Mouse (Mus musculus): ENCODE measurements around the gene Hsp90aa1. TPM values are rescaled to one million over a fixed set of nuclear protein-coding genes. Genes with fewer than 3 reads are reported as not detected.

The Hsp90aa1 gene
- polyA plus RNA-seq, 1 experiment from 2014 or later: 1,245 TPM

GRCm38 (mm10) chr12:110687894-110688734 is 14.4 kb downstream of the Hsp90aa1 start:
- ATAC-seq (replicated peaks; ENCODE audit: insufficient number of reproducible peaks, low FRiP score, low TSS enrichment, low read depth): no peak
- H3K27ac ChIP-seq (replicated peaks; ENCODE audit: low read depth, low read length): no peak overlapping the region

GRCm38 (mm10) chr12:110683580-110683979 is 18.9 kb downstream of the Hsp90aa1 start:
- no CpG with 5 or more reads among the region's 1 CpGs for WGBS
- Histone ChIP-seq H3K9ac (replicated peaks; ENCODE audit: low read length) (no peak overlapping the region), H3K36me3 (replicated peaks; ENCODE audit: control insufficient read depth, insufficient read depth, low read depth, low read length) (no peaks in the 10 kb centered on the region; the same call in 1 of the 2 replicates), H3K4me1 (ENCODE audit: control insufficient read depth, insufficient read depth, low read length) (no peaks in the 10 kb centered on the region), H3K4me2 (ENCODE audit: low read depth, low read length) (no peak overlapping the region), H3K27ac (replicated peaks; ENCODE audit: low read depth, low read length) (no peak overlapping the region), H3K27me3 (ENCODE audit: control insufficient read depth, insufficient read depth, low read length) (no peaks in the 10 kb centered on the region), H3K4me3 (ENCODE audit: low read depth, low read length) (no peak overlapping the region), H3K9me3 (replicated peaks; ENCODE audit: control insufficient read depth, low read length) (no peaks in the 10 kb centered on the region)
- ATAC-seq (replicated peaks; ENCODE audit: insufficient number of reproducible peaks, low FRiP score, low TSS enrichment, low read depth): no peak
- no peak for DNase-seq (ENCODE audit: low spot score)

More at GRCm38 (mm10) chr12:110687894-110688734, 14.4 kb downstream of the Hsp90aa1 start:
- Histone ChIP-seq H3K4me2 (ENCODE audit: low read depth, low read length) (no peak overlapping the region), H3K9ac (replicated peaks; ENCODE audit: low read length) (no peak overlapping the region), H3K36me3 (replicated peaks; ENCODE audit: control insufficient read depth, insufficient read depth, low read depth, low read length) (no peaks in the 10 kb centered on the region; the same call in none of the 2 replicates), H3K4me3 (ENCODE audit: low read depth, low read length) (no peak overlapping the region), H3K4me1 (ENCODE audit: control insufficient read depth, insufficient read depth, low read length) (no peaks in the 10 kb centered on the region), H3K9me3 (replicated peaks; ENCODE audit: control insufficient read depth, low read length) (no peaks in the 10 kb centered on the region), H3K27me3 (ENCODE audit: control insufficient read depth, insufficient read depth, low read length) (no peaks in the 10 kb centered on the region)
- WGBS: 80% methylated on average over 12 of the region's 12 CpGs
- DNase-seq (ENCODE audit: low spot score): no peak

GRCm38 (mm10) chr12:110682561-110683299 is 19.8 kb downstream of the Hsp90aa1 start, which contains the start of gene 1700001K19Rik:
Gene 1700001K19Rik, minus strand, starts transcription at chr12:110682619.
- no peak for DNase-seq (ENCODE audit: low spot score)
- H3K4me2 ChIP-seq (ENCODE audit: low read depth, low read length): no peak within 1 kb of the TSS
- 77% methylated on average over 9 of the region's 9 CpGs for WGBS
- no peak within 1 kb of the TSS for H3K4me3 ChIP-seq (ENCODE audit: low read depth, low read length)
- no peak for ATAC-seq (replicated peaks; ENCODE audit: insufficient number of reproducible peaks, low FRiP score, low TSS enrichment, low read depth)
- H3K9ac ChIP-seq (replicated peaks; ENCODE audit: low read length): no peak within 1 kb of the TSS
- no peaks in the 10 kb centered on the region; the same call in 1 of the 2 replicates for H3K36me3 ChIP-seq (replicated peaks; ENCODE audit: control insufficient read depth, insufficient read depth, low read depth, low read length)
- no peak within 1 kb of the TSS for H3K27ac ChIP-seq (replicated peaks; ENCODE audit: low read depth, low read length)
- no peaks in the 10 kb centered on the region for H3K4me1 ChIP-seq (ENCODE audit: control insufficient read depth, insufficient read depth, low read length)
- H3K27me3 ChIP-seq (ENCODE audit: control insufficient read depth, insufficient read depth, low read length): no peaks in the 10 kb centered on the region
- no peaks in the 10 kb centered on the region for H3K9me3 ChIP-seq (replicated peaks; ENCODE audit: control insufficient read depth, low read length)

- H3K4me3 ChIP-seq (ENCODE audit: low read depth, low read length): no peak overlapping the region
- no peak overlapping the region for H3K27ac ChIP-seq (replicated peaks; ENCODE audit: low read depth, low read length)
- H3K4me1 ChIP-seq (ENCODE audit: control insufficient read depth, insufficient read depth, low read length): no peaks in the 10 kb centered on the region
- no peak for DNase-seq (ENCODE audit: low spot score)
- H3K9ac ChIP-seq (replicated peaks; ENCODE audit: low read length): no peak overlapping the region
- no peak for ATAC-seq (replicated peaks; ENCODE audit: insufficient number of reproducible peaks, low FRiP score, low TSS enrichment, low read depth)
- 63% methylated on average over 3 of the region's 3 CpGs for WGBS
- H3K27me3 ChIP-seq (ENCODE audit: control insufficient read depth, insufficient read depth, low read length): no peaks in the 10 kb centered on the region
- H3K9me3 ChIP-seq (replicated peaks; ENCODE audit: control insufficient read depth, low read length): no peaks in the 10 kb centered on the region
- no peaks in the 10 kb centered on the region; the same call in 1 of the 2 replicates for H3K36me3 ChIP-seq (replicated peaks; ENCODE audit: control insufficient read depth, insufficient read depth, low read depth, low read length)
- H3K4me2 ChIP-seq (ENCODE audit: low read depth, low read length): no peak overlapping the region
These were observed 20.6 kb downstream of the Hsp90aa1 start for GRCm38 (mm10) chr12:110681878-110682277.

GRCm38 (mm10) chr12:110681191-110681590 is 21.3 kb downstream of the Hsp90aa1 start:
- Histone ChIP-seq H3K4me1 (ENCODE audit: control insufficient read depth, insufficient read depth, low read length) (no peaks in the 10 kb centered on the region), H3K27ac (replicated peaks; ENCODE audit: low read depth, low read length) (no peak overlapping the region), H3K36me3 (replicated peaks; ENCODE audit: control insufficient read depth, insufficient read depth, low read depth, low read length) (no peaks in the 10 kb centered on the region; the same call in 1 of the 2 replicates), H3K27me3 (ENCODE audit: control insufficient read depth, insufficient read depth, low read length) (no peaks in the 10 kb centered on the region), H3K4me2 (ENCODE audit: low read depth, low read length) (no peak overlapping the region), H3K9ac (replicated peaks; ENCODE audit: low read length) (no peak overlapping the region), H3K4me3 (ENCODE audit: low read depth, low read length) (no peak overlapping the region), H3K9me3 (replicated peaks; ENCODE audit: control insufficient read depth, low read length) (no peaks in the 10 kb centered on the region)
- WGBS: 46% methylated on average over 7 of the region's 7 CpGs
- DNase-seq (ENCODE audit: low spot score) (no peak), ATAC-seq (replicated peaks; ENCODE audit: insufficient number of reproducible peaks, low FRiP score, low TSS enrichment, low read depth) (no peak)

- no peaks in the 10 kb centered on the region; the same call in 1 of the 2 replicates for H3K36me3 ChIP-seq (replicated peaks; ENCODE audit: control insufficient read depth, insufficient read depth, low read depth, low read length)
- no peak overlapping the region for H3K9ac ChIP-seq (replicated peaks; ENCODE audit: low read length)
- DNase-seq (ENCODE audit: low spot score) (peak; percentile 36), ATAC-seq (replicated peaks; ENCODE audit: insufficient number of reproducible peaks, low FRiP score, low TSS enrichment, low read depth) (no peak)
- no peaks in the 10 kb centered on the region for H3K27me3 ChIP-seq (ENCODE audit: control insufficient read depth, insufficient read depth, low read length)
- 53% methylated on average over 5 of the region's 5 CpGs for WGBS
- H3K27ac ChIP-seq (replicated peaks; ENCODE audit: low read depth, low read length): no peak overlapping the region
- no peak overlapping the region for H3K4me3 ChIP-seq (ENCODE audit: low read depth, low read length)
- no peak overlapping the region for H3K4me2 ChIP-seq (ENCODE audit: low read depth, low read length)
- no peaks in the 10 kb centered on the region for H3K9me3 ChIP-seq (replicated peaks; ENCODE audit: control insufficient read depth, low read length)
- H3K4me1 ChIP-seq (ENCODE audit: control insufficient read depth, insufficient read depth, low read length): no peaks in the 10 kb centered on the region
These were observed 28.3 kb downstream of the Hsp90aa1 start for GRCm38 (mm10) chr12:110674243-110674642.

GRCm38 (mm10) chr12:110667466-110668077 is 35.0 kb downstream of the Hsp90aa1 start:
- Histone ChIP-seq H3K4me2 (ENCODE audit: low read depth, low read length) (no peak overlapping the region), H3K9ac (replicated peaks; ENCODE audit: low read length) (no peak overlapping the region), H3K4me1 (ENCODE audit: control insufficient read depth, insufficient read depth, low read length) (no peaks in the 10 kb centered on the region), H3K27me3 (ENCODE audit: control insufficient read depth, insufficient read depth, low read length) (no peaks in the 10 kb centered on the region), H3K27ac (replicated peaks; ENCODE audit: low read depth, low read length) (no peak overlapping the region), H3K9me3 (replicated peaks; ENCODE audit: control insufficient read depth, low read length) (no peaks in the 10 kb centered on the region), H3K36me3 (replicated peaks; ENCODE audit: control insufficient read depth, insufficient read depth, low read depth, low read length) (peaks cover 37% of the 10 kb centered on the region), H3K4me3 (ENCODE audit: low read depth, low read length) (no peak overlapping the region)
- WGBS: 91% methylated on average over 13 of the region's 13 CpGs
- no peak for DNase-seq (ENCODE audit: low spot score)
- ATAC-seq (replicated peaks; ENCODE audit: insufficient number of reproducible peaks, low FRiP score, low TSS enrichment, low read depth): no peak
